Mouse (Mus musculus): ENCODE results near the gene Adamts2.

GRCm38 (mm10) chr11:50757741-50758140, 155.9 kb downstream of the Adamts2 start:
- peak; percentile 34 for TF ChIP-seq CTCF (IDR thresholded peaks at IDR 0.05; ENCODE audit: low read depth)
- no peak for TF ChIP-seq EP300 (IDR thresholded peaks at IDR 0.05; ENCODE audit: low read depth)

Data from liver, postnatal 0 days (tissue).